Mouse (Mus musculus): ENCODE measurements around the gene Tceal5. TPM values are rescaled to one million over a fixed set of nuclear protein-coding genes. Genes with fewer than 3 reads are reported as not detected.

Gene Tceal5
- polyA plus RNA-seq, 1 experiment from 2014 or later: 7.0 TPM

DNA sequence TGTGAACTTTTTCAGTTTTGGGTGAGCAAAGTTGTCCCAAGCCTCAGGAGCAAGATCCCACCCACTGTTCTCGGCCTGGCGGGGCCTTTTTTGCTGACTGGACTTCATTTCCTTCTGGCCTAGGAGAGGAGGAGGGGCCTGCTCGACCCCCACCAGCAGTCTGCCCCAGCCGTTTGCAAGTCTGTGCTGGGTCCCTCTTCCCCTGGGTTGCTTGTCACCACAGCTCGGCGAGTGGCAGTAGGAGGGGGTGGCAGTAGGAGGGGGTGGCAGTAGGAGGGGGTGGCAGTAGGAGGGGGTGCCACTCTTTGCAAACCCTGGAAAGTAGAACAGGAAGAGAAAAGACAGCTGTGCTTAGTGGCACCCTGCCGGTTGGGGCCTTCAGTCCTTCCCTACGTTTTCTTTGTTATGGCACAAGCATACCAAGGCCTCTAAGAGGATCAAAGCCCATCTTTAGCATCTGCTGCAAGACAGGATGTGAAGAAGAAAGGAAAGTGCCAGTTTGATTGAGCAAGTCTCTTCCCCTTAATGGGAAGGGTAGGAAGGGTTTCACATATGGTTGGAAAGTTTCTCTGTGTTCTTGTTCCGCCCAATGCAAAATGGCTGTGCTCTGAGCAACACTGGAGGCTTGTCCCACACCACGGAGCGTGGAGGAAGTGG, 22.7 kb downstream of the Tceal5 start:
- H3K4me2 ChIP-seq (ENCODE audit: low read depth, low read length): no peak overlapping the region
- no peaks in the 10 kb centered on the region for H3K9me3 ChIP-seq (replicated peaks; ENCODE audit: control insufficient read depth, low read length)
- H3K27ac ChIP-seq (ENCODE audit: low read length): no peak overlapping the region
- H3K9ac ChIP-seq (ENCODE audit: low read length): no peak overlapping the region
- ATAC-seq (ENCODE audit: insufficient read depth, low FRiP score): no peak
- 31% methylated on average over 11 of the region's 11 CpGs for WGBS
- H3K36me3 ChIP-seq (ENCODE audit: control insufficient read depth, insufficient read depth, low read length): no peaks in the 10 kb centered on the region
- no peaks in the 10 kb centered on the region for H3K27me3 ChIP-seq (ENCODE audit: control insufficient read depth, insufficient read depth, low read length)
- no peak overlapping the region for H3K4me3 ChIP-seq (replicated peaks; ENCODE audit: low read length)
- no peaks in the 10 kb centered on the region for H3K4me1 ChIP-seq (ENCODE audit: control insufficient read depth, insufficient read depth, low read length)

DNA sequence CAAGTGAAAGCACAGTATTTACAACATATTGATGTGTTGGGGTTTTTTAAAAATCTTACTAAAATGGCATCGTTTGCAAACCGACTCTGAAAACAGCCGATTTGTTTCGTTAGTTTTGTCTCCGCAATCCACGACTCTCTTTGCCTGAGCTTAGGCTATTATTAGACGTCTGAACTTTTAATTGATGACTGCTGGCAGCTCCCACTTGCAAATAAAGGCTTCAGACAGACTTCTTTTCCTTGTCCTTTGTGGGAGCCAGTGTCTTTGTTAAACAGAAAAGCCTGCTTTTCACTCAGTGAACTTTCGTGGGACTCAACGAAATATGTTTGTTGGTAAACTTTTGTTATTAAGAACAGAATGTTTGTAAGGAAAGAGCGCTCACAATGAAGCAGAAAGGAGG, 30.9 kb downstream of the Tceal5 start:
- Histone ChIP-seq H3K4me2 (ENCODE audit: low read depth, low read length) (peak overlapping the region; percentile 49), H3K9ac (ENCODE audit: low read length) (peak overlapping the region; percentile 37), H3K4me3 (replicated peaks; ENCODE audit: low read length) (peak overlapping the region; percentile 66), H3K4me1 (ENCODE audit: control insufficient read depth, insufficient read depth, low read length) (no peaks in the 10 kb centered on the region), H3K36me3 (ENCODE audit: control insufficient read depth, insufficient read depth, low read length) (no peaks in the 10 kb centered on the region), H3K27ac (ENCODE audit: low read length) (no peak overlapping the region; the same call in 1 of the 2 replicates), H3K27me3 (ENCODE audit: control insufficient read depth, insufficient read depth, low read length) (no peaks in the 10 kb centered on the region), H3K9me3 (replicated peaks; ENCODE audit: control insufficient read depth, low read length) (no peaks in the 10 kb centered on the region)
- ATAC-seq (ENCODE audit: insufficient read depth, low FRiP score): no peak
- 25% methylated on average over 10 of the region's 10 CpGs for WGBS

DNA sequence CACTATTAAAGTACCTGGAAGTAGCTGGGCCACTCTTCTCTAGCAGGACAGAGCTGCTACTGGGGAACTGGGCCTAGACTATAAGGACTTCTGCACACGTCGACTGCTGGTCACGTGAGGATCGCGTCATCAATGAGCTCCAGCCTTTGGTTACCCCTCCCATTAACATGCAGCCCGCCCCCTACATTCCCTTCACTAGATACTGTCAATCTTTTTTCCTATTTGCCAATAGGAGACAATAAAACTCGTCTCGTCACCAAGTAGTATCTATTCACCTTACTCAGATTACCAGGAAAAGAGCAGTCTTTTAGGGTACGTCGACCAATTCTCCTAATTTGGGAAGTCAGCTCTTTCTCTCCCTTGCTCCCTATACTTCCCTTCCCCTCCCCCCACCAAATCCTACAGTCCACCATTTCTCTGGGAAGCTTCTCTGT, 31.5 kb downstream of the Tceal5 start, which contains the start of gene Tceal8:
TSS of gene Tceal8 (minus strand) at position 225 of the 434 bp plus-strand sequence.
- Histone ChIP-seq H3K27ac (ENCODE audit: low read length) (peak within 1 kb of the TSS; percentile 95), H3K9ac (ENCODE audit: low read length) (peak within 1 kb of the TSS; percentile 82), H3K27me3 (ENCODE audit: control insufficient read depth, insufficient read depth, low read length) (no peaks in the 10 kb centered on the region), H3K4me1 (ENCODE audit: control insufficient read depth, insufficient read depth, low read length) (no peaks in the 10 kb centered on the region), H3K4me3 (replicated peaks; ENCODE audit: low read length) (peak within 1 kb of the TSS; percentile 66), H3K9me3 (replicated peaks; ENCODE audit: control insufficient read depth, low read length) (no peaks in the 10 kb centered on the region), H3K4me2 (ENCODE audit: low read depth, low read length) (peak within 1 kb of the TSS; percentile 50), H3K36me3 (ENCODE audit: control insufficient read depth, insufficient read depth, low read length) (no peaks in the 10 kb centered on the region)
- ATAC-seq (ENCODE audit: insufficient read depth, low FRiP score): peak; percentile 97
- 15% methylated on average over 10 of the region's 10 CpGs for WGBS

DNA sequence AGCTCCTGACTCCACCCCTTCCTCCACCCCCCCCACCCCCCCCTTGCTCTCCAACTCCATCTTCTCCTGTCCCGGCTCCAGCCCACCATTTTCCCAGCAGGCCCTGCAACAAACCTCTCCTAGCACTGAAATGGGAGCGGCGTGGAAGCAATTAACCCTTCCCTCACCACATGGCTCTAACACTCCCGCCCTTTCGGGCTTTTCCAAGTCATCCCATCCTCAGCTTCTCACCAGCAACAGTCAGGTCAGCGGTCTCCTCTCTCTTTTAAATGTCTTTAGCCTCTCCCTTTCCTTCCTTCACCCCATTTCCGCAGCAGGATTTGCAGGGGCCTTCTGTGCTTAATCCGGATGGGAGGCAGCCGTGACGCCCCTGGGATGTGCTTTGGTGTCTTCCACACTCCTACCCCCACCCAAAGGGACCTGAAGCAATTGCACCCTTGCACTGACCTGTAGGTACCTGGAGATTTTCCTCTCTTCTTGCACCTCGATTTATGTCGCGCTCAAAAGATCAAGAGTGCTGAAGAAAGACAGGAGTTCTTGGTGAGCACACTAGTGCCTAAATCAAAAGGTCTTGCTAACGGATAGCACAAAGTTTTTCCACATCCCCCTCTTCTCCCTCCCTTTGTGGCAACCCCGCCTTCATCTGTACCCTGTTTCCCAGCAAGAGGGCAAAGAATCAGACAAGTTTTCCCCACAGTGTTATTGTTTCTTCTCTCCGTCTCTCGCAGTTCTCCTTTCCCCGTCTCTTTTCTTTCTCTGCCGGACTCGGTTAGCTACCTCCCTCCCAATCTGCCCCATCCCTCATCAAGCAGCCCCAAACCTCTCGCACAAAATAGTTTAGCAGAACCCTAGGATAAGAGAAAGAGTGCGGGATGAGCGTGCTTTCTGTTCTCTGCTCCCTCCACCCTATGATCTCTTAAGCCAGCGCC, 32.2 kb downstream of the Tceal5 start:
- Histone ChIP-seq H3K36me3 (ENCODE audit: control insufficient read depth, insufficient read depth, low read length) (no peaks in the 10 kb centered on the region), H3K9ac (ENCODE audit: low read length) (peak overlapping the region; percentile 82), H3K4me3 (replicated peaks; ENCODE audit: low read length) (peak overlapping the region; percentile 66), H3K27me3 (ENCODE audit: control insufficient read depth, insufficient read depth, low read length) (no peaks in the 10 kb centered on the region), H3K4me2 (ENCODE audit: low read depth, low read length) (peak overlapping the region; percentile 50), H3K9me3 (replicated peaks; ENCODE audit: control insufficient read depth, low read length) (no peaks in the 10 kb centered on the region), H3K4me1 (ENCODE audit: control insufficient read depth, insufficient read depth, low read length) (no peaks in the 10 kb centered on the region), H3K27ac (ENCODE audit: low read length) (peak overlapping the region; percentile 95)
- ATAC-seq (ENCODE audit: insufficient read depth, low FRiP score): peak; percentile 69
- WGBS: 14% methylated on average over 24 of the region's 24 CpGs

DNA sequence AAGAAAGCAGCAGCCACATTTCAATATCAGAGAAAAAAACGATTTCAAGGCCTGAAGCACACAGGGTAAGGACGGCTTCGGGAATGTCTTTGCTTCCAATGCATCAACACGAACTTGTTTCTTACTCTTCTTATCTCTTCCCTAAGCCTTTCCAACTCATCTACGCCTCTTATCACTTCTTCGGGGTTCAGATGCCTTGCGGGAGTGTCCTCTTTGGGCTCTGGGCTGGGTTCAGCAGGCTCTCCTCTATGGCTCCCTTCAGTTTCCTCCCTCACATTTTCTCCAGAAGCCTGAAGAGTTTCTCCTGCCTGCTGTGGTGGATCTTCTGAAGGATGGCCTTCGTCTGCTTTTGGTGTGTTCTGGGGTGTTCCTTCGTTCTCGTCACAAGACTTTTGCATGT, 33.1 kb downstream of the Tceal5 start:
- no peak for ATAC-seq (ENCODE audit: insufficient read depth, low FRiP score)
- 42% methylated on average over 10 of the region's 10 CpGs for WGBS

More for the DNA sequence above, 33.1 kb downstream of the Tceal5 start:
- Histone ChIP-seq H3K4me1 (ENCODE audit: control insufficient read depth, insufficient read depth, low read length) (no peaks in the 10 kb centered on the region), H3K27ac (ENCODE audit: low read length) (peak overlapping the region; percentile 14; the same call in 1 of the 2 replicates), H3K9ac (ENCODE audit: low read length) (no peak overlapping the region; the same call in 1 of the 2 replicates), H3K27me3 (ENCODE audit: control insufficient read depth, insufficient read depth, low read length) (no peaks in the 10 kb centered on the region), H3K36me3 (ENCODE audit: control insufficient read depth, insufficient read depth, low read length) (no peaks in the 10 kb centered on the region), H3K4me3 (replicated peaks; ENCODE audit: low read length) (peak overlapping the region; percentile 66), H3K9me3 (replicated peaks; ENCODE audit: control insufficient read depth, low read length) (no peaks in the 10 kb centered on the region), H3K4me2 (ENCODE audit: low read depth, low read length) (peak overlapping the region; percentile 50)

Small RNAs within 50 kb of the gene (microRNA-seq; reads per million reads assigned to microRNA genes)
- not detected for gene Mir6383

Other genes starting within 250 kb of the Tceal5 start
- gene Arxes2, start 210.1 kb downstream of the Tceal5 start, polyA plus RNA-seq (2015; fragmentation: Nextera tagmentation; extraction: Ambion mirVana): 45.1 and 55.0 TPM in 2 replicates
- 22.1 and 26.9 TPM in 2 replicates for gene Arxes1, start 170.5 kb downstream of the Tceal5 start, polyA plus RNA-seq (2015; fragmentation: Nextera tagmentation; extraction: Ambion mirVana)
- 80.4 and 92.3 TPM in 2 replicates for gene Bex2, start 135.6 kb downstream of the Tceal5 start, polyA plus RNA-seq (2015; fragmentation: Nextera tagmentation; extraction: Ambion mirVana)
- gene Nxf3, start 118.6 kb downstream of the Tceal5 start, polyA plus RNA-seq (2015; fragmentation: Nextera tagmentation; extraction: Ambion mirVana): not detected in 2 replicates
- gene Bex4, start 64.9 kb downstream of the Tceal5 start, polyA plus RNA-seq (2015; fragmentation: Nextera tagmentation; extraction: Ambion mirVana): 76.9 and 103 TPM in 2 replicates
- gene Tceal8, start 31.5 kb downstream of the Tceal5 start, polyA plus RNA-seq (2015; fragmentation: Nextera tagmentation; extraction: Ambion mirVana): 173 and 201 TPM in 2 replicates
- gene Tceal7, start 10.9 kb upstream of the Tceal5 start, polyA plus RNA-seq (2015; fragmentation: Nextera tagmentation; extraction: Ambion mirVana): 2.9 and 94.6 TPM in 2 replicates
- gene Bex1, start 11.6 kb upstream of the Tceal5 start, polyA plus RNA-seq (2015; fragmentation: Nextera tagmentation; extraction: Ambion mirVana): 54.8 and 84.5 TPM in 2 replicates
- 495 and 546 TPM in 2 replicates for gene Tceal9, start 41.2 kb upstream of the Tceal5 start, polyA plus RNA-seq (2015; fragmentation: Nextera tagmentation; extraction: Ambion mirVana)
- gene Bex3, start 66.4 kb upstream of the Tceal5 start, polyA plus RNA-seq (2015; fragmentation: Nextera tagmentation; extraction: Ambion mirVana): 306 and 333 TPM in 2 replicates